Mouse (Mus musculus) CH12.LX (cell line): ENCODE measurements around the gene Kremen2.

Experiments used
- CTCF ChIP-seq, 2 experiments: IDR thresholded peaks in 1 of 2; conservative IDR thresholded peaks in 1 of 2; 2 replicates each; pipeline ENCODE4 v1.5.1; 2011 to 2012; ENCODE audit warnings: low read depth in 2 of 2, low read length in 2 of 2, improper control_type of control experiment in 1 of 2, inconsistent platforms in 1 of 2, mild to moderate bottlenecking in 1 of 2, moderate library complexity in 1 of 2
- ETS1 ChIP-seq: conservative IDR thresholded peaks from 2 replicates; pipeline ENCODE4 v1.6.1; 2012; ENCODE audit warnings: low read depth, mild to moderate bottlenecking, inconsistent platforms, low read length, improper control_type of control experiment, moderate library complexity
- PAX5 ChIP-seq: IDR thresholded peaks from 2 replicates; pipeline ENCODE4 v1.6.1; 2012; ENCODE audit warnings: low read length, inconsistent platforms, mixed read lengths
- POLR2A ChIP-seq: IDR thresholded peaks from 2 replicates; pipeline ENCODE4 v1.6.1; 2011; ENCODE audit warnings: low read depth, mild to moderate bottlenecking, improper control_type of control experiment, low read length
- ZC3H11A ChIP-seq: IDR thresholded peaks from 2 replicates; pipeline ENCODE4 v1.6.1; 2012; ENCODE audit warnings: low read depth, mild to moderate bottlenecking, inconsistent platforms, low read length, improper control_type of control experiment
- ZNF384 ChIP-seq: IDR thresholded peaks from 2 replicates; pipeline ENCODE4 v1.6.1; 2012; ENCODE audit warnings: low read depth, low read length, improper control_type of control experiment, inconsistent platforms

GRCm38 (mm10) chr17:23726758-23727142, 18.9 kb downstream of the Kremen2 start:
- TF ChIP-seq PAX5 = no peak
- no peak for TF ChIP-seq ETS1
- TF ChIP-seq CTCF (conservative IDR thresholded peaks at IDR 0.05 in 1 of 2, IDR thresholded peaks at IDR 0.05 in 1 of 2; ENCODE audit: low read depth in 2 of 2, low read length in 2 of 2) = peak in 1 of 2 experiments; percentile 30; a peak in 1 of 4 replicates
- TF ChIP-seq POLR2A = no peak
- TF ChIP-seq ZNF384 = no peak
- no peak for TF ChIP-seq ZC3H11A
